8 mouse cellular contexts compared by ENCODE assay signal in genomic region chr19:25545714-25546340, GRCm38 (mm10). TPM values are rescaled to one million over a fixed set of nuclear protein-coding genes. Genes with fewer than 3 reads are reported as not detected.
DNase-seq lines count a peak whose midpoint lies in the region; ATAC-seq and TF ChIP-seq lines count a peak whose summit lies in the region.

No protein-coding gene starts in this region.

- peak; percentile 21 for DNase-seq in ovary, postnatal 36 days (ENCODE audit: low spot score)
- no peak for DNase-seq in ovary, adult 18-20 months (ENCODE audit: low spot score)
- peak; percentile 24 to 28 for DNase-seq in cerebellum, postnatal 36 days
- peak; percentile 12 to 25 for DNase-seq in frontal cortex, postnatal 25 days (ENCODE audit: low spot score in 2 of 2)
- peak; percentile 32 to 59 for DNase-seq in kidney, adult 8-10 months
- peak; percentile 76 for DNase-seq in limb, embryonic 11.5 days (ENCODE audit: low spot score)
- peak; percentile 58 for DNase-seq in stomach, postnatal 0 days (ENCODE audit: low spot score)

- no peaks in the 10 kb centered on the region for H3K4me1 ChIP-seq in limb, embryonic 11.5 days (ENCODE audit: control insufficient read depth, insufficient read depth, low read length)
- H3K4me1 ChIP-seq in midbrain, embryonic 16.5 days (ENCODE audit: control insufficient read depth, insufficient read depth, low read length), result no peaks in the 10 kb centered on the region; the same call in 1 of the 2 replicates
- no peaks in the 10 kb centered on the region for H3K4me1 ChIP-seq in stomach, postnatal 0 days (replicated peaks; ENCODE audit: control insufficient read depth, insufficient read depth)

- H3K36me3 ChIP-seq in limb, embryonic 11.5 days (ENCODE audit: control insufficient read depth, insufficient read depth, low read length), result no peaks in the 10 kb centered on the region
- no peaks in the 10 kb centered on the region for H3K36me3 ChIP-seq in midbrain, embryonic 16.5 days (ENCODE audit: control insufficient read depth, insufficient read depth, low read length)
- H3K36me3 ChIP-seq in stomach, postnatal 0 days (ENCODE audit: control insufficient read depth, insufficient read depth, low read length), result no peaks in the 10 kb centered on the region

- H3K9ac ChIP-seq in limb, embryonic 11.5 days (ENCODE audit: low read length), result no peak overlapping the region
- no peak overlapping the region for H3K9ac ChIP-seq in midbrain, embryonic 16.5 days (ENCODE audit: low read depth, low read length)
- H3K9ac ChIP-seq in stomach, postnatal 0 days (ENCODE audit: low read length), result no peak overlapping the region

- no peak overlapping the region for H3K4me2 ChIP-seq in limb, embryonic 11.5 days (ENCODE audit: low read depth, severe bottlenecking)
- no peak overlapping the region for H3K4me2 ChIP-seq in midbrain, embryonic 16.5 days (ENCODE audit: low read length)
- no peak overlapping the region for H3K4me2 ChIP-seq in stomach, postnatal 0 days (replicated peaks; ENCODE audit: low read depth)

- no peaks in the 10 kb centered on the region for H3K9me3 ChIP-seq in limb, embryonic 11.5 days (ENCODE audit: control insufficient read depth, low read length)
- H3K9me3 ChIP-seq in midbrain, embryonic 16.5 days (replicated peaks; ENCODE audit: control insufficient read depth, low read length, poor library complexity, severe bottlenecking), result no peaks in the 10 kb centered on the region
- no peaks in the 10 kb centered on the region for H3K9me3 ChIP-seq in stomach, postnatal 0 days (ENCODE audit: control insufficient read depth, low read length)

- H3K27me3 ChIP-seq in limb, embryonic 11.5 days (ENCODE audit: control insufficient read depth, insufficient read depth, low read length), result no peaks in the 10 kb centered on the region
- H3K27me3 ChIP-seq in midbrain, embryonic 16.5 days (ENCODE audit: control insufficient read depth, insufficient read depth, low read depth, low read length), result no peaks in the 10 kb centered on the region; the same call in 1 of the 2 replicates
- no peaks in the 10 kb centered on the region for H3K27me3 ChIP-seq in stomach, postnatal 0 days (ENCODE audit: control insufficient read depth, insufficient read depth, low read length)

- 38% methylated on average over 13 of the region's 13 CpGs for WGBS in limb, embryonic 11.5 days
- 37% methylated on average over 13 of the region's 13 CpGs for WGBS in midbrain, embryonic 16.5 days
- 35% methylated on average over 13 of the region's 13 CpGs for WGBS in stomach, postnatal 0 days

- no peak overlapping the region for H3K27ac ChIP-seq in limb, embryonic 11.5 days (replicated peaks; ENCODE audit: low read depth, low read length)
- no peak overlapping the region for H3K27ac ChIP-seq in midbrain, embryonic 16.5 days (ENCODE audit: low read length)
- no peak overlapping the region for H3K27ac ChIP-seq in stomach, postnatal 0 days (replicated peaks)

- H3K4me3 ChIP-seq in limb, embryonic 11.5 days (ENCODE audit: low read depth, low read length), result no peak overlapping the region
- H3K4me3 ChIP-seq in midbrain, embryonic 16.5 days (ENCODE audit: low read depth, low read length), result no peak overlapping the region
- no peak overlapping the region for H3K4me3 ChIP-seq in stomach, postnatal 0 days (ENCODE audit: low read depth, low read length)

- peak; percentile 88 for TF ChIP-seq CTCF in stomach, postnatal 0 days (IDR thresholded peaks at IDR 0.05; ENCODE audit: low read depth)

- ATAC-seq in limb, embryonic 11.5 days (ENCODE audit: insufficient number of reproducible peaks, low FRiP score, low TSS enrichment, low read depth), result 0 out of 2 replicates have a peak, but pooled peaks have one; percentile 75
- ATAC-seq in midbrain, embryonic 16.5 days, result peak; percentile 85
- ATAC-seq in stomach, postnatal 0 days (ENCODE audit: low FRiP score, low TSS enrichment), result peak; percentile 51; the same call in 1 of the 2 replicates

- no peak for TF ChIP-seq EP300 in stomach, postnatal 0 days (optimal IDR thresholded peaks at IDR 0.05)

RNA-seq across cellular contexts. Expression of gene Dmrt1, which starts 40.4 kb away (rescaled TPM):
- polyA plus RNA-seq in limb, embryonic 11.5 days (2014; fragmentation: Nextera tagmentation; extraction: Ambion mirVana), result 0.20 and 0.23 TPM in 2 replicates
- polyA plus RNA-seq in midbrain, embryonic 16.5 days (2015; fragmentation: Nextera tagmentation; extraction: Ambion mirVana), result not detected in 2 replicates
- polyA plus RNA-seq in stomach, postnatal 0 days (2015; fragmentation: Nextera tagmentation; extraction: Ambion mirVana), result not detected in 2 replicates
